Mouse (Mus musculus) megakaryocyte, embryonic 14.5 days (primary cell): ENCODE data around the gene Kmt5a.

Experiments used
- FLI1 ChIP-seq: IDR thresholded peaks from 2 replicates; pipeline ENCODE4 v1.6.1; 2012; ENCODE audit warnings: low read length, inconsistent platforms, mixed read lengths
- GATA1 ChIP-seq: IDR thresholded peaks from 3 replicates; pipeline ENCODE4 v1.6.1; 2012; ENCODE audit warnings: mixed read lengths, low read length, inconsistent platforms, borderline replicate concordance

DNA sequence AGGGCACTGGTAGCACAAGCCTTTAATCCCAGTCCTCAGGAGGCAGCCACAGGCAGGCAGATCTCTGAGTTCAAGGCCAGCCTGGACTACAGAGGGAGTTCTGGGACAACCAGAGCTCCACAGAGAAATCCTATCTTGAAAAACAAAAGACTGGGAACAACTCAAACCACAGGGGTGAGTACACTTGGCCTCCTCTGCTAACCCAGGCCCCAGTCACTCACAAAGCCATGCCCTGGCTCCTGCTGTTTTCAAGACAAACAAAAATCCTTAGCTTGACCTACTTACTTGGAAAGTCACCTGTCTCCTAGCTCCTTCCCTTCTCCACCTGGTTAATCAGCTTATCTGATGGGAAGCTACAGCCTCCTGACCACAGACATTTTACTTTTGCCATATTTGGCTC, 25.2 kb downstream of the Kmt5a start:
- TF ChIP-seq FLI1 (no peak), GATA1 (no peak)
